Mouse (Mus musculus): ENCODE results near the gene Ikzf2.

The Ikzf2 gene

DNA sequence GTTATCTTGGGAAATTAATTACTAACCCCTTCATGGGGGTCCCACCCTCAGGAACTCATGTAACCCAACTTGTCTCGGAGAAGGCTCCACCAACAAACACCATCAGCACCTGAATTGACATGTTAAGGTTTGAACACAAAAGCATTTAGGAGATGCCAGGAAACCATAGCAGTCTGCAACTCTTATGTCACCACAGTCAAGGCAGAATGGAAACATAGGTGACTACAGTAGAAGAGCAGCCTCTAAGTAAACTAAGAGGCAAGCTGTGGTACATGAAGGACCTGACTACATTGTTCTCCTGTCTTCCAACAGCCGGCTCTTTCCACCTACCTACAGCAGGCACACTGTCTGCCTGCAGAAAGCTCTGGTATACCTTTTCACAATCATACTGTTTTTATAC is 33.6 kb downstream of the Ikzf2 start:
- no peaks in the 10 kb centered on the region for H3K36me3 ChIP-seq (ENCODE audit: control insufficient read depth, insufficient read depth, low read length, poor library complexity, severe bottlenecking)
- no peak for DNase-seq (ENCODE audit: low read depth, low spot score)
- H3K27me3 ChIP-seq (ENCODE audit: control insufficient read depth, insufficient read depth, low read length, poor library complexity, severe bottlenecking), result no peaks in the 10 kb centered on the region

- DNase-seq (ENCODE audit: low read depth, low spot score), result no peak
- Histone ChIP-seq H3K27me3 (ENCODE audit: control insufficient read depth, insufficient read depth, low read length, poor library complexity, severe bottlenecking) (no peaks in the 10 kb centered on the region), H3K36me3 (ENCODE audit: control insufficient read depth, insufficient read depth, low read length, poor library complexity, severe bottlenecking) (no peaks in the 10 kb centered on the region)
These were observed 43.9 kb downstream of the Ikzf2 start for GRCm38 (mm10) chr1:69643138-69643537.

GRCm38 (mm10) chr1:69641986-69642385 is 45.1 kb downstream of the Ikzf2 start:
- no peak for DNase-seq (ENCODE audit: low read depth, low spot score)
- Histone ChIP-seq H3K36me3 (ENCODE audit: control insufficient read depth, insufficient read depth, low read length, poor library complexity, severe bottlenecking) (no peaks in the 10 kb centered on the region), H3K27me3 (ENCODE audit: control insufficient read depth, insufficient read depth, low read length, poor library complexity, severe bottlenecking) (no peaks in the 10 kb centered on the region)

DNA sequence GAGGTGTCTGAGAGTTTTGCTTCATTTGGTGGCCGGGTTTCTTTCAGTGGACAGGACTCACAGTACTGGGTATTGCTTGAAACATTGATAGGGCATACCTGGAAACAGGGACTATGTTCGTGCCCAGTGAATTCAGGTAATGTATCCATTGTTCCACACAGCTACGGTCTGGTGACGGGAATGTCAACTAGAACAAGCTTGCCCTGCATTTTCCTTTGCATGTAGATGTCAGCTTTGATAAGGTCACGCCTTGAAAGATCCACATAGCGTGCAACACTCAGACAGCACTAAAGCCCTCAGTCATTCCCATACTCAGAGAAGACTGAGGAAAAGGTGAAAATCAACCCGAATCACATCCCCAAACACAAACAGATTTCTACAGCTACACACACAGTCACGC is 48.7 kb downstream of the Ikzf2 start:
- Histone ChIP-seq H3K36me3 (ENCODE audit: control insufficient read depth, insufficient read depth, low read length, poor library complexity, severe bottlenecking) (no peaks in the 10 kb centered on the region), H3K27me3 (ENCODE audit: control insufficient read depth, insufficient read depth, low read length, poor library complexity, severe bottlenecking) (no peaks in the 10 kb centered on the region)
- DNase-seq (ENCODE audit: low read depth, low spot score), result no peak

- no peaks in the 10 kb centered on the region for H3K27me3 ChIP-seq (ENCODE audit: control insufficient read depth, insufficient read depth, low read length, poor library complexity, severe bottlenecking)
- H3K36me3 ChIP-seq (ENCODE audit: control insufficient read depth, insufficient read depth, low read length, poor library complexity, severe bottlenecking), result no peaks in the 10 kb centered on the region
- no peak for DNase-seq (ENCODE audit: low read depth, low spot score)
These were observed 49.1 kb downstream of the Ikzf2 start for GRCm38 (mm10) chr1:69637907-69638306.

- DNase-seq (ENCODE audit: low read depth, low spot score), result no peak
- no peaks in the 10 kb centered on the region for H3K36me3 ChIP-seq (ENCODE audit: control insufficient read depth, insufficient read depth, low read length, poor library complexity, severe bottlenecking)
- no peaks in the 10 kb centered on the region for H3K27me3 ChIP-seq (ENCODE audit: control insufficient read depth, insufficient read depth, low read length, poor library complexity, severe bottlenecking)
These were observed 52.8 kb downstream of the Ikzf2 start for GRCm38 (mm10) chr1:69634259-69634658.

- DNase-seq (ENCODE audit: low read depth, low spot score), result no peak
- no peaks in the 10 kb centered on the region for H3K36me3 ChIP-seq (ENCODE audit: control insufficient read depth, insufficient read depth, low read length, poor library complexity, severe bottlenecking)
- H3K27me3 ChIP-seq (ENCODE audit: control insufficient read depth, insufficient read depth, low read length, poor library complexity, severe bottlenecking), result no peaks in the 10 kb centered on the region
These were observed 56.5 kb downstream of the Ikzf2 start for GRCm38 (mm10) chr1:69630508-69630907.

DNA sequence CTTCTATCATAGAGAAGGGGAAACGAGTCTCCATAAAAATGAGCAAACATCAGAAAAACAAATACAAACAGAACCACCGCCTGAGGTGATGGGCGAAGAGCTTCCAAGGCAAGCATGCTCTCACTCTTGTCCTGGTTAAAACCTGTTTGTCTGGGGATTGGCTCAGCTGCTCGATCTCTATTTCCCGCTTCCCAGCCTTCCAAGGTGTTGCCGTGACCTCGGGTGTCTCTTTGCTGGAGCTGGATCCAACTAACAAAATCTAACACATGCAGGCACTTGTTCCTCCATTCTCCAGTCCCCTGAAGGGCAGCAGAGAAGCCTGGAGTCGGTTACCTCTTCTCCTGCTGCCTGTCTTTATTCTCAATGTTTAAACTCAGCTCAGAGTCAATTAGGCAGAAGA is 57.5 kb downstream of the Ikzf2 start:
- Histone ChIP-seq H3K27me3 (ENCODE audit: control insufficient read depth, insufficient read depth, low read length, poor library complexity, severe bottlenecking) (no peaks in the 10 kb centered on the region), H3K36me3 (ENCODE audit: control insufficient read depth, insufficient read depth, low read length, poor library complexity, severe bottlenecking) (no peaks in the 10 kb centered on the region)
- no peak for DNase-seq (ENCODE audit: low read depth, low spot score)

DNA sequence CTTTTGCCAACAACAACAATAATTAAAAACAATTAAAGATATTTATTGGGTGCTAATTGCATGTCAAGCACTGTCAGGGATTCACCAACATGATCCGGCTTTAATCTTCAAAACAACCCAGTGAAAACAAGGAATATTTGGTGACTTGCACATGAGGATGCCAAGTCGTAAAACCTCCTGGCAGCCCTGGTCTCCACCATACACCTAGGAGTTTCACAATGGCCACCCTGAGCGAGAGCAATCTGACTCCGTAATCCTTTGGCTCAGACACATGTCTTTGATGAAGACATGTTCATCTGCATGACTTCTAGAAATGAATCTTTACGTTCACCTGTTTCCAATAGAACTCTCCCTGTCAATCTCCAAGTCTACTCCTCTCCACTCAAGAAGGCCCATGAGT is 75.0 kb downstream of the Ikzf2 start:
- DNase-seq (ENCODE audit: low read depth, low spot score), result no peak
- no peaks in the 10 kb centered on the region for H3K36me3 ChIP-seq (ENCODE audit: control insufficient read depth, insufficient read depth, low read length, poor library complexity, severe bottlenecking)
- H3K27me3 ChIP-seq (ENCODE audit: control insufficient read depth, insufficient read depth, low read length, poor library complexity, severe bottlenecking), result no peaks in the 10 kb centered on the region

GRCm38 (mm10) chr1:69611204-69611725 is 75.8 kb downstream of the Ikzf2 start:
- Histone ChIP-seq H3K27me3 (ENCODE audit: control insufficient read depth, insufficient read depth, low read length, poor library complexity, severe bottlenecking) (no peaks in the 10 kb centered on the region), H3K36me3 (ENCODE audit: control insufficient read depth, insufficient read depth, low read length, poor library complexity, severe bottlenecking) (no peaks in the 10 kb centered on the region)
- no peak for DNase-seq (ENCODE audit: low read depth, low spot score)

DNA sequence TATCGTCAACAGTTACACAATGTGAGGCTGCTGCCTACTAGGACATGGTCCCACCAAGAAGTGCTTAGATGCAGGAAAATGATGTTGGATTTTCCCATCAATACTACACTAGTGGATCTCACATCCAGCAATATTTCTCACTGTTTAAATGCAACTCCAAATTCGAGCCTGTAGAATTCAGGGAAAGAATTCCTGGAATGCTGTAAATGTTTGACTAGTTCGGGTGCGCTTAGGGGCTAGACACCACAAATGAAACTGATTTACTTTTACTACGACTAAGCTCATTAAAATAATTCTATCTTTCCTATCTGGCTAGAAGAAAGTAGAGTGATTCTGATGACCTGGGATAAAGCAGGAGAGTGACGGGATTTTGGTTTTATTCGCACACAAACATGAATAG is 76.3 kb downstream of the Ikzf2 start:
- H3K27me3 ChIP-seq (ENCODE audit: control insufficient read depth, insufficient read depth, low read length, poor library complexity, severe bottlenecking), result no peaks in the 10 kb centered on the region
- no peaks in the 10 kb centered on the region for H3K36me3 ChIP-seq (ENCODE audit: control insufficient read depth, insufficient read depth, low read length, poor library complexity, severe bottlenecking)
- no peak for DNase-seq (ENCODE audit: low read depth, low spot score)

DNA sequence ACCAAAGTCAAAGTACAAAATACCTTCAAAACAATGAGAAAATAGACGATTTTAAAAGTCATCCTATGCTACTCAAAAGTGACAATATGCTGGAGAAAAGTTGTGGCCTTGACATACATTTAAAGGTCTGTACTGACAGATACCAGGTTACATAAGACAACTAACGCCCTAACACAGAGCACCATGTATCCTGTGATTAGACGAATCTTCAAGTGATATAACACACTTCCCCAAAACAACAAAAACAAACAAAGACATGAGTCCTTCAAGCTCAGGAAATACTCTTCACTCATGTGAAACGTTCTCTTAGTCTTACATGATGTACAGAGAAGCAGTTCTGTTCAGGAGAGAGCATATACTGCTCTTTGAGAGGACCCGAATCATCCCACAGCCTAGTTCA is 78.2 kb downstream of the Ikzf2 start:
- Histone ChIP-seq H3K36me3 (ENCODE audit: control insufficient read depth, insufficient read depth, low read length, poor library complexity, severe bottlenecking) (no peaks in the 10 kb centered on the region), H3K27me3 (ENCODE audit: control insufficient read depth, insufficient read depth, low read length, poor library complexity, severe bottlenecking) (no peaks in the 10 kb centered on the region)
- no peak for DNase-seq (ENCODE audit: low read depth, low spot score)

DNA sequence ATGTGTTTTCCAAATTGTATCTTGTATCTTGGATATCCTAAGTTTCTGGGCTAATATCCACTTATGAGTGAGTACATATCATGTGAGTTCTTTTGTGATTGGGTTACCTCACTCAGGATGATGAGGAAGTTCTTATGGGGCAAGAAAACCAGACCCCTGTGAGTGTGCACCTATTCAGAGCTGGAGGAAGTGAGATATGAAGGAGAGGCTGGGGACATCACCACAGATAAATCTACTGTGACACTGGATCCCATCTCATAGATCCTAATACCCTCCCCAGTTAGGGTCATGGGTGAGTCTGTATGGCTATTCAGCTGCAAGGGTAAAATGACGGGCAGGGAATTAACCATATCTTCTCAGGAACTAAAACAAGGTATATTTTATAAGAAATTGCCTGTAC is 80.2 kb downstream of the Ikzf2 start:
- no peak for DNase-seq (ENCODE audit: low read depth, low spot score)
- Histone ChIP-seq H3K36me3 (ENCODE audit: control insufficient read depth, insufficient read depth, low read length, poor library complexity, severe bottlenecking) (no peaks in the 10 kb centered on the region), H3K27me3 (ENCODE audit: control insufficient read depth, insufficient read depth, low read length, poor library complexity, severe bottlenecking) (no peaks in the 10 kb centered on the region)

GRCm38 (mm10) chr1:69604213-69604612 is 82.8 kb downstream of the Ikzf2 start:
- DNase-seq (ENCODE audit: low read depth, low spot score), result no peak
- no peaks in the 10 kb centered on the region for H3K27me3 ChIP-seq (ENCODE audit: control insufficient read depth, insufficient read depth, low read length, poor library complexity, severe bottlenecking)
- H3K36me3 ChIP-seq (ENCODE audit: control insufficient read depth, insufficient read depth, low read length, poor library complexity, severe bottlenecking), result no peaks in the 10 kb centered on the region

DNA sequence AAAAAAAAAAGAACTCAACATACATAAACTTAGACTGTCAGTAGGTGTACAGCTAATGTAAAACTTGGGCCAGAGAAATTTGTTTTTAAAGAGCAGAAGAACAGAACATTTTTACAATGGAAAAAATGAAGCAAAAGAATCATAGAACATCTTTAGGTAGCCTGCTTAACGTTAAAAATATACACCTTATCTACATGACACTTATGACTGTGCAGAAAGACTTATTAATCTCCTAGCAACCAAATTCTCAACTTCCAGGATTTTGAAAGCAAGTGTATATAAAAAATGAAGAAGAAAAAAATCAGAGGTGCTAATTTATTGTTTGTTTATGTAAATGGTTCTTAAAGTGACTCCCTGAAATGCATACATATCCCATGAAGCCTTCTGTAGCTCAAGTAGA is 86.1 kb downstream of the Ikzf2 start:
- no peak for DNase-seq (ENCODE audit: low read depth, low spot score)
- Histone ChIP-seq H3K27me3 (ENCODE audit: control insufficient read depth, insufficient read depth, low read length, poor library complexity, severe bottlenecking) (no peaks in the 10 kb centered on the region), H3K36me3 (ENCODE audit: control insufficient read depth, insufficient read depth, low read length, poor library complexity, severe bottlenecking) (no peaks in the 10 kb centered on the region)

DNA sequence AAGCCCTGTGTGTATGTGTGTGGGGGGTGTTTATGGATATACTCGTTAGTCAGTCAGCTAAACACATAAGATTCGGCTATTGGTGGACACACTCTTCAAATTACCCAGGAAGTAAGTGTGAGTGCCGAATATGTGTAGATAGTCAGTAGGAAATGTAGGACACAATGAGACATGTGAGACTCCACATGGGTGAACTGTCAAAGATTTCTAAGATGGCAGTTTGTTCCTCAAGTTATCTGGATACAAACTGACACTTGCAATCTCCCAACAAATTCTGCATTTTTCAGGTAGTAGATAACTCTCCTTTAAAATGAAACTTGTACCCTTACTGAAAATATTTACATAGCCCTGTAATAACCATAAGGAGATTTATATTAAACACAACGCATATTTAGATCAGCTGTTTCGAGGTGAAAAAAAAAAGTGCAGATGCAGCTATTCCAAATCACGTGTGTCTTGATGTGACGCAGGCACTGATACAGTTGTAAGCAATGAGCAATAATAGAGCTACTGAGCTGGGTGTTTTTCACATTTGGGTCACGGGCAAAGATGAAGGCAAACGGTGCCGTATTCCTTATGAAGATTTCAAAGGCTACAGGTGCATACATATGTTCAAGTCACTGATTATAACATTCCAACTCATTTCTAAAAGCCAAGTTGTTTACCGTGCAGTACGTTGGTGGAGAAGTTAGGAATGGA is 87.8 kb downstream of the Ikzf2 start:
- Histone ChIP-seq H3K36me3 (ENCODE audit: control insufficient read depth, insufficient read depth, low read length, poor library complexity, severe bottlenecking) (no peaks in the 10 kb centered on the region), H3K27me3 (ENCODE audit: control insufficient read depth, insufficient read depth, low read length, poor library complexity, severe bottlenecking) (no peaks in the 10 kb centered on the region)
- DNase-seq (ENCODE audit: low read depth, low spot score), result no peak

All from splenic B cell, adult 2 months (primary cell).